Mouse (Mus musculus): ENCODE data around the gene Limk2.

GRCm38 (mm10) chr11:3296056-3296455 is 112.9 kb downstream of the Limk2 start:
- no peak for TF ChIP-seq POLR2A (IDR thresholded peaks at IDR 0.05; ENCODE audit: insufficient read length, low read depth)
- no peak for TF ChIP-seq MAX (IDR thresholded peaks at IDR 0.05; ENCODE audit: low read depth)
- TF ChIP-seq TCF12 (IDR thresholded peaks at IDR 0.05; ENCODE audit: insufficient read depth, poor library complexity, severe bottlenecking), result no peak
- no peak for TF ChIP-seq E2F4 (IDR thresholded peaks at IDR 0.05; ENCODE audit: insufficient read depth)
- TF ChIP-seq CEBPB (IDR thresholded peaks at IDR 0.05; ENCODE audit: insufficient read depth, poor library complexity, severe bottlenecking), result no peak
- TF ChIP-seq MYOG (IDR thresholded peaks at IDR 0.05; ENCODE audit: control insufficient read depth in 1 of 3, insufficient read depth in 1 of 3, insufficient read length in 2 of 3, low read depth in 2 of 3), result no peak
- TF ChIP-seq SRF (IDR thresholded peaks at IDR 0.05; ENCODE audit: control insufficient read depth, insufficient read length, low read depth), result no peak
- TF ChIP-seq TCF3 (IDR thresholded peaks at IDR 0.05; ENCODE audit: insufficient read length, low read depth), result no peak
- no peak for TF ChIP-seq MYOD1 (IDR thresholded peaks at IDR 0.05; ENCODE audit: control insufficient read depth in 1 of 3, insufficient read length in 2 of 3, low read depth in 2 of 3)
- no peak for TF ChIP-seq POLR2AphosphoS2 (IDR thresholded peaks at IDR 0.05; ENCODE audit: insufficient read length, low read depth)

Data from myocyte (in vitro differentiated cells).